Mouse (Mus musculus) skeletal muscle tissue, adult 2 months (tissue): ENCODE results near the gene Ppp1r14d.

Experiments
- DNase-seq: peaks from one replicate; pipeline ENCODE4 v3.0.0-alpha.2; 2012; ENCODE audit warnings: low read depth, low spot score

The Ppp1r14d gene

GRCm38 (mm10) chr2:119237210-119237870, 7.6 kb upstream of the Ppp1r14d start, which contains the start of gene Spint1:
Gene Spint1 (plus strand): TSS chr2:119237362.
- no peak for DNase-seq

GRCm38 (mm10) chr2:119236682-119237209, 7.0 kb upstream of the Ppp1r14d start:
- no peak for DNase-seq

- no peak for DNase-seq
Observed at GRCm38 (mm10) chr2:119209176-119209507, 20.6 kb downstream of the Ppp1r14d start.

GRCm38 (mm10) chr2:119208344-119209175, 21.1 kb downstream of the Ppp1r14d start, which contains the start of the genes Zfyve19 and Dnajc17:
Gene Zfyve19 (plus strand): TSS chr2:119208617.
Gene Dnajc17 (minus strand): TSS chr2:119208795.
- DNase-seq: peak; percentile 88

GRCm38 (mm10) chr2:119207961-119208343, 21.8 kb downstream of the Ppp1r14d start:
- DNase-seq: no peak

GRCm38 (mm10) chr2:119203871-119204460, 25.7 kb downstream of the Ppp1r14d start:
- no peak for DNase-seq

- peak; percentile 27 for DNase-seq
Observed at GRCm38 (mm10) chr2:119202914-119203453, 26.7 kb downstream of the Ppp1r14d start.

- DNase-seq: no peak
Observed at GRCm38 (mm10) chr2:119198934-119199333, 30.8 kb downstream of the Ppp1r14d start.

GRCm38 (mm10) chr2:119198049-119198448, 31.7 kb downstream of the Ppp1r14d start:
- DNase-seq: no peak

- DNase-seq: no peak
Observed at GRCm38 (mm10) chr2:119197493-119197892, 32.2 kb downstream of the Ppp1r14d start.

GRCm38 (mm10) chr2:119196316-119197108, 33.2 kb downstream of the Ppp1r14d start:
- DNase-seq: no peak

- DNase-seq: peak; percentile 72
Observed at GRCm38 (mm10) chr2:119194140-119194539, 35.6 kb downstream of the Ppp1r14d start.

GRCm38 (mm10) chr2:119190969-119191368, 38.7 kb downstream of the Ppp1r14d start:
- no peak for DNase-seq

- peak; percentile 77 for DNase-seq
Observed at GRCm38 (mm10) chr2:119189029-119189710, 40.5 kb downstream of the Ppp1r14d start.

- DNase-seq: no peak
Observed at GRCm38 (mm10) chr2:119182914-119183313, 46.8 kb downstream of the Ppp1r14d start.

- no peak for DNase-seq
Observed at GRCm38 (mm10) chr2:119177384-119177939, 52.2 kb downstream of the Ppp1r14d start.

- DNase-seq: no peak
Observed at GRCm38 (mm10) chr2:119176761-119177160, 52.9 kb downstream of the Ppp1r14d start.

- DNase-seq: no peak
Observed at GRCm38 (mm10) chr2:119175614-119176013, 54.1 kb downstream of the Ppp1r14d start.

- DNase-seq: no peak
Observed at GRCm38 (mm10) chr2:119174866-119175265, 54.8 kb downstream of the Ppp1r14d start.

GRCm38 (mm10) chr2:119173991-119174651, 55.6 kb downstream of the Ppp1r14d start, which contains the start of gene Gm14137:
Gene Gm14137 (plus strand): TSS chr2:119174509.
- no peak for DNase-seq
